Mouse (Mus musculus) midbrain, postnatal 0 days (tissue): ENCODE data around the gene Epha3. TPM values are rescaled to one million over a fixed set of nuclear protein-coding genes. Genes with fewer than 3 reads are reported as not detected.

Source experiments
- ATAC-seq: fragments of 200-750 bp; cut with Nextera tagmentation; 2 replicates; pipeline ENCODE4 v1.8.0; 2017; ENCODE audit warnings: moderate number of reproducible peaks, mild to moderate bottlenecking, moderate TSS enrichment, moderate library complexity; ENCODE audit not compliant: low FRiP score
- DNase-seq: peaks from one replicate; pipeline ENCODE4 v3.0.0-alpha.2; 2015; ENCODE audit warnings: low spot score
- H3K27ac ChIP-seq: fragments of 300-500 bp; sonication (generic); 2 replicates; pipeline ENCODE4 v1.5.1; 2014; ENCODE audit warnings: low read depth, mild to moderate bottlenecking, low read length, mixed read lengths
- H3K27me3 ChIP-seq: fragments of 300-500 bp; sonication (generic); 2 replicates; pipeline ENCODE4 v1.6.1; 2014; ENCODE audit warnings: low read length, control low read depth, mixed read lengths; ENCODE audit not compliant: insufficient read depth
- H3K36me3 ChIP-seq: fragments of 300-500 bp; sonication (generic); 2 replicates; pipeline ENCODE4 v1.6.1; 2014; ENCODE audit warnings: low read length, control low read depth, mixed read lengths; ENCODE audit not compliant: insufficient read depth
- H3K4me1 ChIP-seq: fragments of 300-500 bp; sonication (generic); 2 replicates; pipeline ENCODE4 v1.6.1; 2014; ENCODE audit warnings: mild to moderate bottlenecking, control low read depth, antibody characterized with exemption, low read length, mixed read lengths; ENCODE audit not compliant: insufficient read depth
- H3K4me2 ChIP-seq: fragments of 300-500 bp; sonication (generic); 2 replicates; pipeline ENCODE4 v1.6.1; 2014; ENCODE audit warnings: low read depth, mild to moderate bottlenecking, low read length, mixed read lengths; ENCODE audit not compliant: poor library complexity, severe bottlenecking
- H3K4me3 ChIP-seq: fragments of 300-500 bp; sonication (generic); 2 replicates; pipeline ENCODE4 v1.5.1; 2014; ENCODE audit warnings: low read depth, mild to moderate bottlenecking, low read length, moderate library complexity
- H3K9ac ChIP-seq: fragments of 300-500 bp; sonication (generic); replicated peaks from 2 replicates; pipeline ENCODE4 v1.6.1; 2014; ENCODE audit warnings: mild to moderate bottlenecking, low read length, moderate library complexity, mixed read lengths; ENCODE audit not compliant: poor library complexity, severe bottlenecking
- H3K9me3 ChIP-seq: fragments of 300-500 bp; sonication (generic); 2 replicates; pipeline ENCODE4 v1.6.1; 2016; ENCODE audit warnings: low read length, control low read depth
- CTCF ChIP-seq: IDR thresholded peaks from 2 replicates; pipeline ENCODE4 v1.5.1; 2016; ENCODE audit warnings: antibody characterized with exemption, mild to moderate bottlenecking
- WGBS: fragments of 180-500 bp; shearing (Covaris S2); extraction: QIAGEN DNeasy Blood & Tissue Kit; methylation state at CpG from one replicate; pipeline ENCODE4 v1.1.7; 2014; 5-methylcytosine and 5-hydroxymethylcytosine counted together
- polyA plus RNA-seq: library from polyadenylated mRNA; unstranded; fragments of >200 nt; fragmentation: Nextera tagmentation; extraction: Ambion mirVana; gene quantifications from 2 replicates; pipeline ENCODE4 v1.2.1, GENCODE M21; 2015
- total RNA-seq: library from RNA; depleted of rRNA; stranded (reverse); fragments of >200 nt; gene quantifications from 2 replicates; pipeline ENCODE4 v1.2.3, GENCODE M21; 2014

The Epha3 gene
- total and polyA plus RNA-seq, 2 experiments from 2014 or later = 8.6 to 11.5 TPM

DNA sequence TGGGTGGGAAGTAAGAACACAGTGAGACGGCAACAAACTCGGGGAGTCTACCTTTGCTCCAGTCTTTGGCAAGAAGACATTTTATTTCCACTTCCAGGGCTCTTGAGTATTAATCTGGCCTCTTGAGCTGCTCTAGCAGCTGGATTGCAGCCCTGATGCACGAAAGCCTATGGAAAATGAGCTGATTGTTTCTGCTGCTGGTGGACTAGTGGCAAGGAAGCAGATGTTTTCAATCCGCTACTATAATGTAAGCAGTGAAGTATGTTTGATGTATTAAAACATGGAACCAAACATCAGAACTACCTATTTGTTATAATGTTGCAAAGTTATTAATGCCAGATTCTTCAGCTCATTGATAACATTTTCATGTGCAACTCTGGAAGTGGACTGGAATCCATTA, 251.0 kb downstream of the Epha3 start:
- no peak for TF ChIP-seq CTCF
- Histone ChIP-seq H3K27me3 (no peaks in the 10 kb centered on the region), H3K9me3 (no peaks in the 10 kb centered on the region), H3K36me3 (no peaks in the 10 kb centered on the region), H3K4me2 (no peak overlapping the region), H3K9ac (no peak overlapping the region), H3K4me1 (no peaks in the 10 kb centered on the region), H3K4me3 (no peak overlapping the region), H3K27ac (no peak overlapping the region)
- DNase-seq = no peak
- ATAC-seq = no peak
- 88% methylated on average over 4 of the region's 4 CpGs for WGBS

DNA sequence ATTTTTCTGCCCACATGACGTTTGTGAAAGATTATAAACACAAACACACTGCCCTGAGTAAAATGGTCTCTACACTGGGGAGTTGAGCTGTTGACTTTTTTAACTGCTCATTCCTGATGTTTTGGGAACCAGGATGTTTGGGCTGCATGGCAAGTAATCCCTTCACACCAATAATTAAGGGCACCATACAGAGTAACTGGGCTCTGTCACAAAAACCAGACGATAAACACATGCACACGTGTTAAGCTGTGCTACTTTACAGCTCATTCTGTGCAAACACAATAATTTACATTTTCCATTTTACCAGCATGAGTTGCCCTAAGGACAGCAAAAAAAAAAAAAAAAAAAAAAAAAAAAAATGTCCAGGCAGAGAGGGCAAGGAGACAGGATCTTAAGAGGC, 263.7 kb downstream of the Epha3 start:
- H3K9ac ChIP-seq = no peak overlapping the region
- no peak for DNase-seq

DNA sequence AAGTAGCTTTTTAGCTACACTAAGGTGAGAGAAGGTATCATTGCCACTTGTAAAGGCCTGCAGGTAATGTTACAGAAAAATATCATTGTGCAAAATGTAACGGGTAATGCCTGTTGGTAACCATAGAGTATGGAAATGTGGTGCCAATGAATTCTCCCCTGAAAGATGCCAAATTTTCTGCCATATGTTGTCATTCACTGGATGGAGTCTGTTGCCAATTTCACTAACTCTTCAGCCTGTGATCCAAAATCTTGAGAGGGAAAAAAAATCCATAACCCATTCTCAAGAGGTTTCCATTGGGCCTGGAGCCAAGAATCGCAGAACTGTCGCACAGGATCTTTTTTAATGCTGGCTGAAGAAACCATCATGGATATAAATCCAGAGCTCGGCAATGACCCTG, 269.3 kb downstream of the Epha3 start:
- no peak overlapping the region for H3K4me2 ChIP-seq
- H3K4me3 ChIP-seq = no peak overlapping the region
- H3K36me3 ChIP-seq = no peaks in the 10 kb centered on the region
- peak; percentile 41 for DNase-seq
- no peak for ATAC-seq
- H3K27me3 ChIP-seq = no peaks in the 10 kb centered on the region
- no peaks in the 10 kb centered on the region for H3K4me1 ChIP-seq
- no peak for TF ChIP-seq CTCF
- WGBS = 84% methylated on average over 4 of the region's 4 CpGs
- H3K9me3 ChIP-seq = no peaks in the 10 kb centered on the region
- H3K27ac ChIP-seq = no peak overlapping the region
- H3K9ac ChIP-seq = no peak overlapping the region

More for the DNA sequence above, 263.7 kb downstream of the Epha3 start:
- Histone ChIP-seq H3K4me3 (no peak overlapping the region), H3K27ac (no peak overlapping the region), H3K27me3 (no peaks in the 10 kb centered on the region), H3K9me3 (no peaks in the 10 kb centered on the region), H3K36me3 (no peaks in the 10 kb centered on the region), H3K4me1 (no peaks in the 10 kb centered on the region), H3K4me2 (no peak overlapping the region)
- no peak for ATAC-seq
- WGBS = 37% methylated on average over 3 of the region's 3 CpGs
- no peak for TF ChIP-seq CTCF

DNA sequence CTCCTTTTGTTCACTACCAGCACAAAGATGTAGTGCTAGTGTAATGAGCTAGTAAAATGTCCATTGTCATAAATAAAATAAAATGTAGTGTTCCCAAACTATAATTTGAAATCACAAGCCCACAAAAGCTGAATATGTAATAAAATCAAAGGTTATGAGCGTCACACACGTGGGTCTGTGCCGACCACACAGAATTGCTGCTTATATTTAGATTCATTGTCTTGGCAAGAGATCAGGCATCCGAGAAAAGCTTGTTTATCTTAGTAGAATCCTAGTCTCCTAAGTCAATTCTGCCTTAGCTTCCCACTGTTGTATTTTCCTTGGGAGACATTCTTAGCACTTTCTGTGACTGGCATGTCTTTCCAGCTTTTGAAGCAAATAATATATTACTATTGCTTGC, 294.2 kb downstream of the Epha3 start:
- Histone ChIP-seq H3K27me3 (no peaks in the 10 kb centered on the region), H3K4me3 (no peak overlapping the region), H3K36me3 (no peaks in the 10 kb centered on the region), H3K9ac (no peak overlapping the region), H3K4me2 (no peak overlapping the region), H3K4me1 (no peaks in the 10 kb centered on the region), H3K9me3 (no peaks in the 10 kb centered on the region), H3K27ac (no peak overlapping the region)
- WGBS = 76% methylated on average over 4 of the region's 4 CpGs
- no peak for TF ChIP-seq CTCF
- ATAC-seq (no peak), DNase-seq (no peak)

DNA sequence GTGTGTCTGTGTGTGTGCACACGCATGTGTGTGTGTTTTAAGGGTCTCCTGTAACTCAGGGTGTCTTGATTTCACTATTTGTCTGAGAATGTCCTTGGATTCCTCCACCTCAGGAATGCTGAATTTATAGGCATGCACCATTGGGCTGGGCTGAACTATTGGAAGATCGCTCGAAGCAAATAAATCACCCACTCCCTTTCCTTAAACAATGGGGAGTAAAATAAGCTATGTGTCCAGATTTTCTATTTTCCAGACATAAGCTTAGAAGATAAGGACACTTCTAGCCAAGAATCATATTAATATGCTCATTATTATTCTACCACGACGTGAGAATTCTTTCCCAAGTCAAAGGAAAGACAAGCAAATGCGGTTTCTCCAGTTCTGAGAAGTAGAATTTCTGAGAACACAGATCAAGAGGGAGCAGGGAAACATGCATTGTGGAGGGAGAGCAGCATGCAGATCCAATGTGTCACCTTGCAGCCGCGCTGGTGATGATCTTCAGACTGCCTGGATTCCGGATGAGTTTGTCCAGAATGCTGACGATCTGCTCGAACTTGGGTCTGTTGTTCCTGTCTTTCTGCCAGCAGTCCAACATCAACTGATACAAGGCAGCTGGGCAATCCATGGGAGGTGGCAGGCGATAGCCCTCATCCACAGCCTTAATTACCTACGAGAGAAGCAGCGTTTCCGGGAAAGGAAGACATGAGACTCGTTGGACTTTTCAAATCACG, 297.7 kb downstream of the Epha3 start:
- H3K36me3 ChIP-seq = no peaks in the 10 kb centered on the region
- no peak overlapping the region for H3K9ac ChIP-seq
- H3K27me3 ChIP-seq = no peaks in the 10 kb centered on the region
- DNase-seq = peak; percentile 54
- H3K4me3 ChIP-seq = no peak overlapping the region
- 89% methylated on average over 17 of the region's 17 CpGs for WGBS
- no peaks in the 10 kb centered on the region for H3K4me1 ChIP-seq
- no peak for ATAC-seq
- H3K27ac ChIP-seq = no peak overlapping the region
- H3K4me2 ChIP-seq = no peak overlapping the region
- TF ChIP-seq CTCF = no peak
- H3K9me3 ChIP-seq = no peaks in the 10 kb centered on the region

DNA sequence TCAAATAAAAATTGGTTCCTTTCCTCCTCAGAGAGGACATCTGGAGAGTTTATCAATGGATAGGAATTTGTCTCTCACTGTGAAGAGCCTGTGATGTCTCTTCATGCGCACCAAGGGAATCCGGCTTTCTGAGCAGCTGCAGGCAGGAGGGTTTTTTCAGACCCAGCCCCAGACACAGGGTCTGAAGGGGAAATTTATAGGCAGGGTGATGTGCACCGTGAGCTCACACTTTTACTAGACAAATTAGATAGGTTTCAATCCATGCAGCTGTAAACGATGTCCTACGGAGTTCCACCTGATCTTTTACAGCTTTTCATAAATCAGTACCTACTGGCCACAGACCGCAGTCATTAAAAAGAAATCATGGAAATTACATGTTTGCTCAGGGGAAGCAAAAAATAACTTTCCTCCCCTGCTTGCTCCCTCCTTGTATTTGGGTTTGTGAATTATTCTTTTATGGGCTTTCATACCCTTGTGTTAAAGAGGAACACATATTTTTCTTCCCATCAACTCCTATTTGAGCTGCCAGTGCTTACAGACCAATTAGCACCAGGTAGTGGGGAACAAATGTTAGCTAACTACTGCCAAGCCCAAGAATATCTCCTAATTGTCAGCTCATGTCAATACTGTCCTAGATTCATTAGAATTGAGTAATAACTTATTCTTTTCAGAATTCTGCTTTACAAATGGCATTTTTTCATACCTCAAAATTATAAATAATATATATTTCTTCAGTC, 307.4 kb downstream of the Epha3 start:
- DNase-seq (no peak), ATAC-seq (no peak)
- Histone ChIP-seq H3K4me1 (no peaks in the 10 kb centered on the region), H3K36me3 (no peaks in the 10 kb centered on the region), H3K9ac (no peak overlapping the region), H3K9me3 (no peaks in the 10 kb centered on the region), H3K27me3 (no peaks in the 10 kb centered on the region), H3K27ac (no peak overlapping the region), H3K4me3 (no peak overlapping the region), H3K4me2 (no peak overlapping the region)
- 47% methylated on average over 6 of the region's 6 CpGs for WGBS
- TF ChIP-seq CTCF = no peak
